Mouse (Mus musculus) layer of hippocampus, adult 9-11 months (tissue): ENCODE measurements around the gene Eif2s1.
"Not testable (repeated sequence)": the region's sequence is repeated elsewhere in the genome, so short reads cannot be mapped to it uniquely, and the experiment has no call there.

Experiments
- DNase-seq: peaks from one replicate; pipeline ENCODE4 v3.0.0; 2022

Eif2s1 gene

DNA sequence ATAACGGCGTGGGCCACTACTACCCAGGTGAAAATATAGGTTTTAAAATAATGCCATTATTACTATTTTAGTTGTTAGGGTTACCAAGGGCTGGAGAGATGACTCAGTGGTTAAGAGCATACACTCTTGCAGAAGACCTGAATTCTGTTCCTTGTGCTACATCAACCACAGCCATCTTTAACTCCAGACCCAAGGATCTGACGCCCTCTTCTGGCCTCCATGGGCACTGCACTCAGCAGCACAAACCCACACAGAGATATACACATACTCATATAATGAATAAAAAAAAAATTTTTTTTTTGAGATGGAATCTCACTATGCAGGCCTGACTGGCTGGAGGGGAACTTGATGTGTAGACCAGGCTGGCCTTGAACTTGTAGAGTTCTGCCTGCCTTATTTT, 54.7 kb downstream of the Eif2s1 start:
- DNase-seq = no peak

DNA sequence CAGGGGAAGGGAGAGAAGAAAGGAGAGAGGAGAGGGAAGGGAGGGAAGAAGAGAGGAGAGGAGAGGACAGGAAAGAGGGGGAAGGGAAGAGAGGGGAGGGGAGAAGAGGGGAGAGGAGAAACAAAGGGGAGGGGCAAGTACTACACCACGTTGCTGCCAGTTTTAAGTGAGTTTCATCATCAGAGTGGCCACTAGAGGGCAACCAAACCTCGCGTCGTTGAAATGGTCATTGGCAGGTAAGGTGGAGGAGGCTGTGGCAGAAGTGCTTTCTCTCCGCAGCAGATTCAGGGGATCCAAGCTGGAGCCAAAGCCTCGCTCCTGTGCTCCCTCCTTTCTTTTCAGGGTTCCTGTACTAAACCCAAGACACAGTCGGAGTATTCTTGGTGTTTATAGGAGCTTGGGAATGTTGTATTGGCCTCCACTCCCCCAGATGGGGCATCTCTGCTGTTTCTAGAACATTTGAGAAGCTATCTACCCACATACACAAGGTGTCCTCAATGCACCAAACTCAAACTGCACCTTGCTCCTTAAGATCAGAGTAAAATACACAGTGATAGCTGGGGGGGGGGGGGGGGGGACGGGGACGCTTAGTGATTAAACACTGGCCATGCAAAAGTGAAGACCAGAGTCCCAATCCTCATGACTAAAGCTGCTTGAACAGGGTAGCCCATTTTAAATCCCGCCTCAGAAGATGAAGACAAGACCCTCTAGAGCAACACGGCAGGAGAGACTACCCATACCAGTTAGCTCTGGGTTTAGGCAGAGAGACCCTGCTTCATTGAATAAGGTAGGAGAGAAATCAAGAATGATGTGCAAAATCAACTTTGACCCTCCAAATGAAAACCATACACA, 56.8 kb downstream of the Eif2s1 start:
- peak; percentile 73 for DNase-seq

DNA sequence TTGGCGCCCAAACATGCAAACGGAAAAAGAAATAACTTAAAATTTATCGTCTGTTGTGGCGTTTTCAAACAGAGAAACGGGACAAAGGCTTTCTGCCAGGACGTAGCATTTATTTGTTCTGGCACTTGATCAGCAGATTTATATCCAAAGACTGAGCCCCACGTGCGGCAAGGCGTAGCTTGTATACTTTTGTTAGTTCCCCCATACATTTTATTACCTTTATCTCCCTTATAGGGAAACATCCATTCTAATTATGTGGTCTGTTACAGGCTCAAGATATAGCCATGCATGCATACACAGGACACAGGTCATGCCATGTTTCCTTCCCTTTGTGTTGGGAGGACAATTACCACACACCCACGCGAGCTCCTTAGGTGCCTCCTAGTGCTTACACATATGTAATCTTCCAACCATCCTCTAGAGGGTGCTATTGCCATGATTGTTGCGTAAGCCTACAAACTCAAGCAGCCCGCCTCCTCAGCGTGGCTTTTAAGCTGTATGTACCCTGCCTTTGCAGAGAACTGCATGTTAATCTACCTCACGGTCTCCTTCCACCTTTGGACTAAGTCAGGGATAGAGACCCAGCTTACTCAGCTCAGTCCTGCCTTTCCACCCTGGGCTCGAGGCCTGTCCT, 57.6 kb downstream of the Eif2s1 start:
- DNase-seq = peak; percentile 78

DNA sequence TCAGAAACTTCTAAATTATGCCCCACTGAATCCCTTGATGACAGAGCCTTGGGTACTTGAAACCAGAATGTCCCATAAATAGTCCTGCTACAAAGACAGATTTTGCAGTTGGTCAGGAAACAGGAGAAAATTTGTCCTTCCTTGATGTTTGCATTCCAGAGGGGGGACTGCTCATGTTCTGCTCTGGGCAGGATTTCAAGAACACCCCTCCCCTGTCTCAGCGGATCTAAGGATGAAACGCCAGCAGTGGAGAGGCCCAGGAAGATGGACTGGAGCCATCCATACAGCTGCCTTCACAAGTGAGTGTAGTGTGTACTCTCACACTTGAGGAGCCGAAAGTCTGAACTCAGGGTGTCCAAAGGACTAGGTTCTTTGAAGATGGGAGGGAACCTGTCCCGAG, 59.8 kb downstream of the Eif2s1 start:
- DNase-seq = no peak

DNA sequence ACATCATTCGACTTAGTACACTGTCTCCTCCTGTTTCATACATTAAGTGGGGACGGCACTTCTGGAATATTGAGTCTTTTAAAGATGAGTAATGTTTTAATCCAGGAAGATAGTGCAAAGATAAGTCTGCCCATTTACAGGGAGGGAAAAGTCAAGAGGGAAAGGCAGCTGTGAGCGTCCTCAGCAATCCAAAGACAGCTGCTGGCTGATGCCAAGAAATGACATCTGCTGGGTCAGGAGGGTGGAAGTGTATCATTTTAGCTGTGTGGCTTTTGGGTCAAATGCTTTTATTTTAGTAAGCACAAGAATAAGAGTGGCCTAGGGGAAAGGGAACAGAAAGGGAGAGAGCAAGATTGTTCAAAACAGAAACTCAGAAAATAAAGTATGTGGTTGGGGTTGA, 60.4 kb downstream of the Eif2s1 start:
- DNase-seq = no peak

DNA sequence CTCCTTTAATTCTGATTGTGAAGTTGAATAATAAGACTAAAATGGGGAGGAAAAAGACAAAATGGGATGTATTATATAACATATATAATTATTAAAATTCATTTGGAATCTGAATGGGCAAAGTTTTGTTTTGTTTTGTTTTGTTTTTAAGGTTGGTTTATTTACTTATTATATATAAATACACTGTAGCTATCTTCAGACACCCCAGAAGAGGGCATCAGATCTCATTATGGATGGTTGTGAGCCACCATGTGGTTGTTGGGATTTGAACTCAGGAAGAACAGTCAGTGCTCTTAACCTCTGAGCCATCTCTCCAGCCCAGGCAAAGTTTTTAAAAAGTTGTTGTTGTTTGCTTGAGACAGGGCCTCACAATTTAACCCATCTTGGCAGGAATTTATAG, 61.4 kb downstream of the Eif2s1 start:
- DNase-seq = not testable (repeated sequence)

DNA sequence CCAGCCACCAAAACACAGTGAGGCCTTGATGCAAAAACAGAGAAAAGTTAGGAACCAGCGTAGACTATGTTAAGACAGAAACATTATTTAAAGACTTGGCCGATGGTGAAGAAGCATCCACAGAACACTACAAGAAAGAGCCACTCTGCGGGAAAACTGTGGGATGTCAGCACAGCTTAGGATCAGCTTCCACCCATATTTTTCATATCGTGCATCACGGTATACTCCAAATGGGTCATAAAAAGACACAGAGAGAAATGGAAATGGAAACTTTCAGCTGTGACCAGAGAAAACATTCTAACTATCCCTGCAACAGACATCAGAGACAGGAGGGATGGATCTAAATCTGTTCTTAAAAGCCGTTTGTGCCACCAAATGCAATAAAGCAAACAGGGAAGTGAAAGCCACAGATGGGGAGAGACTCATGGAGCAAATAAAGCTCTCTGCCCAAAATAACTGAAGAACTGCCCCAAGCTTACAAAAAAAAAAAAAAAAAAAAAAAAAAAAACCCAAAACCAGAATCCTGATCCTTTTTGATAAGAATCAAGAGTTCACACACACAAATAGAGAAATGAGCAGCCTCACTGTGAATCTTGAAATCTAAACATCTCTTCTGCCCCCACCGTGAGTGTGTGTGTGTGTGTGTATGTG, 62.0 kb downstream of the Eif2s1 start:
- DNase-seq = peak; percentile 57

DNA sequence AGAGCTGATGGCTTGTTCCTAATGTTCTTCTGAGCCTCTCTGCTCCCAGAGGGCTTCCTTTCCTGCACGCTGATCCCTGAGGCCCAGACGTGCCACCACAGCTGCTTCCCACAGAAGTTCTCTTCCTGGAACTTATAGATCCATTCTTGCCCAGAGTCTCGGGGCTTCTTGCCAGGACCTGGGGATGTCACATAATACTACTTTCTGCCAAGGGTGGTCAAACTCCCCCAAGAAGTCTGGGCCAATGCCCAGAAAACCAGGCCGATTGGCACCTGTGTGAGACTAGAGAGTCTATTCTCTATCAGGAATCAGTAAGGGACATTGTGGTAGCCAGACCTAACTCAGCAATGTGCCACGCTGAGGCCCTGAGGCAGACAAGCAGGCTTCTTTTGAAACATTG, 65.7 kb downstream of the Eif2s1 start:
- DNase-seq = no peak

DNA sequence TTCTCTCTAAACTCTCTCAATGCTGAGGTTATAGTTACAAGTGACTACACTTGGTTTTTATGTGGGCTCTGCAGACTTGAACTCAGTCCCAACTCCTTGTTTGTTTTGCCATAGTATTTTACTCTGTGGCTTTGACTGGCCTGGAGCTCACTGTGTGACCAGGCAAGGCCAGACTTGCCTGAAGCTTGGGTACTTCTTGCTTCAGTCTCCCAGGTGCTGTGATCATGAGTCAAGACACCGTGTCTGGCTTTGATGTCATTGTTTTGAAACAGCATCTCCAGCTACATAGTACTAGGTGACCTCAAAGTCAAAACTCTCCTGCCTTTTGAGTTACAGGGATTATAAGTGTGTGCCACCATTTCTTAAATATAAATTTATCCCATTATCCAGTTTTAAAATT, 68.3 kb downstream of the Eif2s1 start:
- DNase-seq = no peak

DNA sequence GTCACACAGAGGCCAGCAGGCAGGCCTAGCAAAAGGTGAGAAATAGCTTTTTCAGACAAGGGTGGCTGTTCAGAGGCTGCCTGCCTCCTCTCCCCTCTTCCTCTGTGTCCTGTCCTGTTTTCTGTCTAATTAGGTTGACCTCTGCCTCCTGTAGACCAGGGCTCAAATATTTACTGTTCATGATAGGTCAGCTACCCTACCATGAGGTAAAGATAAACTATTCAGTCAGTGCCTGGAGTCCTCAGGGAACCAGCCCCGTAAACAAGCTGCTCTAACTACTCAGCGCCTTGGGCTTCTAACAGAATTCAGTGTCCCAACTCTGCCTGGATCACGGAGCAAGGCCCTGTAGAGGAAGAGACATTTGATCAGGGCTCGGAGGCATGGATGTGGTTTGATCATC, 74.9 kb downstream of the Eif2s1 start:
- DNase-seq = no peak
